Mouse (Mus musculus): ENCODE results near the gene Aldh1a7. TPM values are rescaled to one million over a fixed set of nuclear protein-coding genes. Genes with fewer than 3 reads are reported as not detected.

Aldh1a7 gene
- total RNA-seq, 2 experiments from 2014 or later = 0.15 TPM; not detected in 1

Other genes with a start within 250 kb of the Aldh1a7 start
- 10 to 100 TPM; 58.5 to 63.2 TPM for gene Aldh1a1, start 234.8 kb downstream of the Aldh1a7 start, total RNA-seq (2021)
- gene Tmc1, start 226.6 kb upstream of the Aldh1a7 start, total RNA-seq (2021) = not detected

Data from layer of hippocampus, postnatal 36 days (tissue).